Mouse (Mus musculus) CH12.LX (cell line): ENCODE results near the gene Chrnb1. TPM values are rescaled to one million over a fixed set of nuclear protein-coding genes. Genes with fewer than 3 reads are reported as not detected.

Source experiments
- DNase-seq: peaks from one replicate; pipeline ENCODE4 v3.0.0-alpha.2; 2013; ENCODE audit errors: extremely low read depth
- H3K27ac ChIP-seq: 2 replicates; pipeline ENCODE4 v1.5.1; 2012; ENCODE audit warnings: low read depth, mild to moderate bottlenecking, control low read depth, moderate library complexity; ENCODE audit not compliant: insufficient read depth
- H3K27me3 ChIP-seq: replicated peaks from 2 replicates; pipeline ENCODE3; 2012; ENCODE audit warnings: inconsistent platforms
- H3K36me3 ChIP-seq, 2 experiments: replicated peaks in 1 of 2; 2 replicates each; pipeline versions ENCODE3 to v1.6.1; 2012; ENCODE audit warnings: inconsistent platforms in 1 of 2, low read length in 1 of 2, mild to moderate bottlenecking in 1 of 2, mixed read lengths in 1 of 2, moderate library complexity in 1 of 2; ENCODE audit not compliant: control insufficient read depth in 1 of 2, insufficient read depth in 1 of 2
- H3K4me1 ChIP-seq, 2 experiments: 2 replicates each; pipeline ENCODE4 v1.6.1; 2012; ENCODE audit warnings: inconsistent platforms in 1 of 2, moderate library complexity in 1 of 2; ENCODE audit not compliant: insufficient read depth in 2 of 2, control insufficient read depth in 1 of 2
- H3K4me2 ChIP-seq: 2 replicates; pipeline ENCODE4 v1.6.1; 2012; ENCODE audit warnings: low read depth, mild to moderate bottlenecking, control low read depth; ENCODE audit not compliant: poor library complexity, insufficient read depth, severe bottlenecking
- H3K4me3 ChIP-seq, 3 experiments: fragments of 150-350 bp in 1 of 3; sonication (generic) in 1 of 3; replicated peaks in 1 of 3; 2 replicates each; pipeline versions ENCODE3 to v1.5.1; 2011 to 2012; ENCODE audit warnings: low read depth in 2 of 3, low read length in 2 of 3, mild to moderate bottlenecking in 2 of 3, moderate library complexity in 2 of 3, control low read depth in 1 of 3, improper control_type of control experiment in 1 of 3, inconsistent platforms in 1 of 3, mixed read lengths in 1 of 3; ENCODE audit not compliant: poor library complexity in 1 of 3
- H3K79me2 ChIP-seq: replicated peaks from 2 replicates; pipeline ENCODE4 v1.6.1; 2012; ENCODE audit warnings: mild to moderate bottlenecking, moderate library complexity; ENCODE audit not compliant: control insufficient read depth, poor library complexity, insufficient read depth, severe bottlenecking; ENCODE audit errors: extremely low read depth
- H3K9ac ChIP-seq: 2 replicates; pipeline ENCODE4 v1.6.1; 2012; ENCODE audit warnings: low read depth, mild to moderate bottlenecking, control low read depth, moderate library complexity; ENCODE audit not compliant: insufficient read depth
- H3K9me3 ChIP-seq: replicated peaks from 2 replicates; pipeline ENCODE3; 2012; ENCODE audit warnings: low read length, inconsistent platforms, mixed read lengths
- BHLHE40 ChIP-seq: IDR thresholded peaks from 2 replicates; pipeline ENCODE4 v1.6.1; 2011; ENCODE audit warnings: mild to moderate bottlenecking, low read depth, low read length, improper control_type of control experiment
- CHD2 ChIP-seq: IDR thresholded peaks from 2 replicates; pipeline ENCODE4 v1.6.1; 2011; ENCODE audit warnings: low read length, improper control_type of control experiment
- CTCF ChIP-seq, 2 experiments: IDR thresholded peaks in 1 of 2; conservative IDR thresholded peaks in 1 of 2; 2 replicates each; pipeline ENCODE4 v1.5.1; 2011 to 2012; ENCODE audit warnings: low read depth in 2 of 2, low read length in 2 of 2, improper control_type of control experiment in 1 of 2, inconsistent platforms in 1 of 2, mild to moderate bottlenecking in 1 of 2, moderate library complexity in 1 of 2
- E2F4 ChIP-seq: IDR thresholded peaks from 2 replicates; pipeline ENCODE4 v1.6.1; 2011; ENCODE audit warnings: low read depth, low read length, improper control_type of control experiment; ENCODE audit not compliant: insufficient replicate concordance
- ELF1 ChIP-seq: IDR thresholded peaks from 2 replicates; pipeline ENCODE4 v1.6.1; 2014; ENCODE audit warnings: low read depth, mild to moderate bottlenecking, inconsistent platforms, low read length, improper control_type of control experiment
- ETS1 ChIP-seq: conservative IDR thresholded peaks from 2 replicates; pipeline ENCODE4 v1.6.1; 2012; ENCODE audit warnings: low read depth, mild to moderate bottlenecking, inconsistent platforms, low read length, improper control_type of control experiment, moderate library complexity
- GABPA ChIP-seq: IDR thresholded peaks from 2 replicates; pipeline ENCODE4 v1.6.1; 2012; ENCODE audit warnings: low read depth, low read length, improper control_type of control experiment, inconsistent platforms; ENCODE audit not compliant: insufficient replicate concordance
- JUN ChIP-seq: IDR thresholded peaks from 2 replicates; pipeline ENCODE4 v1.6.1; 2011; ENCODE audit warnings: low read depth, mild to moderate bottlenecking, low read length, improper control_type of control experiment, moderate library complexity; ENCODE audit not compliant: insufficient read depth
- KAT2A ChIP-seq: IDR thresholded peaks from 2 replicates; pipeline ENCODE4 v1.6.1; 2012; ENCODE audit warnings: low read length, improper control_type of control experiment, inconsistent platforms; ENCODE audit not compliant: insufficient replicate concordance
- MAZ ChIP-seq: IDR thresholded peaks from 2 replicates; pipeline ENCODE4 v1.6.1; 2012; ENCODE audit warnings: low read depth, mild to moderate bottlenecking, inconsistent platforms, low read length, improper control_type of control experiment, moderate library complexity
- MEF2A ChIP-seq: IDR thresholded peaks from 2 replicates; pipeline ENCODE4 v1.6.1; 2014; ENCODE audit warnings: low read depth, mild to moderate bottlenecking, inconsistent platforms, low read length, improper control_type of control experiment, borderline replicate concordance
- NELFE ChIP-seq: IDR thresholded peaks from 2 replicates; pipeline ENCODE4 v1.6.1; 2011; ENCODE audit warnings: low read depth, low read length, improper control_type of control experiment
- PAX5 ChIP-seq: IDR thresholded peaks from 2 replicates; pipeline ENCODE4 v1.6.1; 2012; ENCODE audit warnings: low read length, inconsistent platforms, mixed read lengths
- POLR2A ChIP-seq: IDR thresholded peaks from 2 replicates; pipeline ENCODE4 v1.6.1; 2011; ENCODE audit warnings: low read depth, mild to moderate bottlenecking, improper control_type of control experiment, low read length
- POLR2AphosphoS2 ChIP-seq: IDR thresholded peaks from 2 replicates; pipeline ENCODE4 v1.6.1; 2011; ENCODE audit warnings: low read depth, low read length, improper control_type of control experiment
- RAD21 ChIP-seq: IDR thresholded peaks from 2 replicates; pipeline ENCODE4 v1.6.1; 2011; ENCODE audit warnings: low read depth, mild to moderate bottlenecking, low read length, improper control_type of control experiment, moderate library complexity
- RCOR1 ChIP-seq: conservative IDR thresholded peaks from 2 replicates; pipeline ENCODE4 v1.6.1; 2012; ENCODE audit warnings: low read depth, mild to moderate bottlenecking, inconsistent platforms, low read length, improper control_type of control experiment
- SIN3A ChIP-seq: IDR thresholded peaks from 2 replicates; pipeline ENCODE4 v1.6.1; 2012; ENCODE audit warnings: low read length, improper control_type of control experiment, inconsistent platforms
- TBP ChIP-seq: conservative IDR thresholded peaks from 2 replicates; pipeline ENCODE4 v1.6.1; 2011; ENCODE audit warnings: low read depth, low read length, improper control_type of control experiment
- UBTF ChIP-seq: IDR thresholded peaks from 2 replicates; pipeline ENCODE4 v1.6.1; 2012; ENCODE audit warnings: low read depth, mild to moderate bottlenecking, inconsistent platforms, low read length, improper control_type of control experiment, moderate library complexity
- USF1 ChIP-seq: IDR thresholded peaks from 2 replicates; pipeline ENCODE4 v1.6.1; 2014; ENCODE audit warnings: low read depth, mild to moderate bottlenecking, inconsistent platforms, low read length, improper control_type of control experiment
- ZKSCAN1 ChIP-seq: IDR thresholded peaks from 2 replicates; pipeline ENCODE4 v1.6.1; 2012; ENCODE audit warnings: low read depth, inconsistent platforms, low read length, improper control_type of control experiment, borderline replicate concordance
- ZMIZ1 ChIP-seq: IDR thresholded peaks from 2 replicates; pipeline ENCODE4 v1.6.1; 2012; ENCODE audit warnings: low read depth, mild to moderate bottlenecking, inconsistent platforms, low read length, improper control_type of control experiment
- dilution Hi-C: fragments of 300-500 bp; cut with MboI; formaldehyde crosslinking; loops from 2 replicates; pipeline ENCODE4 v1.14.3; 2020; ENCODE audit warnings: low sequenced_read_pairs; ENCODE audit not compliant: extremely low pct_unique_long_range_greater_than_20kb, extremely low pct_ligation_motif_present
- in situ Hi-C: fragments of 300-500 bp; cut with MboI; formaldehyde crosslinking; loops from 3 replicates; pipeline ENCODE4 v1.14.3; 2019; ENCODE audit warnings: low sequenced_read_pairs, low pct_ligation_motif_present, low pct_unique_long_range_greater_than_20kb, mixed read lengths
- polyA plus RNA-seq: library from polyadenylated mRNA; unstranded; fragments of >175 nt; gene quantifications from 2 replicates; pipeline ENCODE4 v1.2.1, GENCODE M21; 2012; ENCODE audit warnings: low read depth; ENCODE audit not compliant: insufficient read length
- total RNA-seq, 2 experiments: library from RNA; depleted of rRNA; stranded (reverse); fragments of 300-350 nt in 1 of 2; fragments of >200 nt in 1 of 2; gene quantifications; 2 replicates each; pipeline ENCODE4 v1.2.3; 2012 to 2014

The Chrnb1 gene
- total and polyA plus RNA-seq, 3 experiments, result 1.9 to 5.9 (median 2.2) TPM

DNA sequence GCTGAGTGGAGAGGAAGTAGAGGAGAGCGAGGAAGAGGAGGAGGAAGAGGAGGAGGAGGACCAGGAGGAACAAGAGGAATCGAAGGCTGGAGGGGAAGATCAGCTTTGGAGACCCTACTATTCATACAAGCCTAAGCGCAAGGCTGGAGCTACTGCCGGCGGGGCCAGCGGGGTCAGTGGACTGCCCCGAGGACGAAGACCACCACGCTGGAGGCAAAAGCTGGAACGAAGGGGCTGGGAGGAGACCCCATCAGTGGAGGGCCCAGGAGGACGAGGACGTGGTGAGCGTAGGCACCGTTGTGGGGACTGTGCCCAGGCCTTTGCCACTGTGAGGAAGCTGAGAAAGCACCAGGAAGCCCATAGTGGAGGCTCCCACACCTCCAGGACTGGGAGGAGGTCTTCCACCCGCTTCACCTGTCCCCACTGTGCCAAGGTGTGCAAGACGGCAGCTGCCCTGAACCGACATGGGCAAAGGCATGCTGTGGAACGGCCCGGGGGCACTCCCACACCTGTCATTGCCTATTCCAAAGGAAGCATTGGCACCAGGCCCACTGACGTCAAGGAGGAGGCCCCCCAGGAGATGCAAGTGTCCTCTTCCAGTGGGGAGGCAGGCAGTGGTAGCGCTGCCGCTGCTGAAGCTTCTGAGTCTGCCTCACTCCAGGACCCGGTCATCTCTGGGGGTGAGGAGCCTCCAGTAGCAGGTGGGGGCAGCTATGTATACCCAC lies 17.3 kb downstream of the Chrnb1 start:
- Histone ChIP-seq H3K4me3 (no peak overlapping the region), H3K27me3 (no peaks in the 10 kb centered on the region), H3K4me2 (no peak overlapping the region), H3K27ac (no peak overlapping the region), H3K36me3 (peaks cover 8 to 40% of the 10 kb centered on the region in 2 experiments), H3K9me3 (no peaks in the 10 kb centered on the region), H3K79me2 (no peaks in the 10 kb centered on the region), H3K4me1 (peaks cover 40 to 71% of the 10 kb centered on the region in 2 experiments), H3K9ac (no peak overlapping the region)
- dilution Hi-C loops (no loop called here), in situ Hi-C loops (no loop called here)
- TF ChIP-seq ETS1, result no peak
- TF ChIP-seq ZMIZ1, result no peak
- no peak for TF ChIP-seq CHD2
- no peak for TF ChIP-seq NELFE
- TF ChIP-seq JUN, result no peak
- DNase-seq, result no peak

DNA sequence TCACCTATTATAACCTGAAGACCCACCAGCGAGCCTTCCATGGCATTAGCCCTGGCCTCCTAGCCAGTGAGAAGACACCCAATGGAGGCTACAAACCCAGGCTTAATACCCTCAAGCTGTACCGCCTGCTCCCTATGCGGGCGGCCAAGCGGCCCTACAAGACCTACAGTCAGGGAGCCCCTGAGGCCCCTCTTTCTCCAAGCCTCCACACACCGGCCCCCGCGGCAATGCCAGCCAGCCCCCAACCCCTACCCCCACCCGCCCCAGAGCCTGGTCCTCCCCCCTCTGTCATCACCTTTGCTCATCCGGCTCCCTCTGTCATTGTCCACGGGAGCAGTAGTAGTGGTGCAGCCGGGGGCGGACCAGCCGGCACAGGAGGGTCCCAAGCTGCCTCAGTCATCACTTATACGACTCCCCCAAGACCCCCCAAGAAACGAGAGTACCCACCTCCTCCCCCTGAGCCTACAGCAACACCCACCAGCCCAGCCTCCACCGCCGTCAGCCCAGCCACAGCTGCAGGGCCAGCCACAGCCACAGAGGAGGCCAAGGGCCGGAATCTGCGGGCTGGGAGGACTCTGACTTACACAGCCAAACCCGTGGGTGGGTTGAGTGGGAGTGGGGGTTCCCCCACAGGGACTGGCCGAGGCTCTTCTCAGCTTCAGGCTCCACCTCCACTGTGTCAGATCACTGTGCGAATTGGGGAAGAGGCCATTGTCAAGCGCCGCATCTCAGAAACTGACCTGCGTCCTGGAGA lies 18.1 kb downstream of the Chrnb1 start:
- H3K9me3 ChIP-seq, result no peaks in the 10 kb centered on the region
- no peaks in the 10 kb centered on the region for H3K79me2 ChIP-seq
- no peak overlapping the region for H3K4me3 ChIP-seq
- dilution Hi-C loops, result no loop called here
- H3K36me3 ChIP-seq, result peaks cover 8 to 38% of the 10 kb centered on the region in 2 experiments
- in situ Hi-C loops, result no loop called here
- no peaks in the 10 kb centered on the region for H3K27me3 ChIP-seq
- DNase-seq, result no peak
- H3K9ac ChIP-seq, result no peak overlapping the region
- H3K27ac ChIP-seq, result no peak overlapping the region
- no peak overlapping the region for H3K4me2 ChIP-seq
- TF ChIP-seq BHLHE40 (no peak), UBTF (no peak), ZKSCAN1 (no peak)
- H3K4me1 ChIP-seq, result peaks cover 40 to 71% of the 10 kb centered on the region in 2 experiments

DNA sequence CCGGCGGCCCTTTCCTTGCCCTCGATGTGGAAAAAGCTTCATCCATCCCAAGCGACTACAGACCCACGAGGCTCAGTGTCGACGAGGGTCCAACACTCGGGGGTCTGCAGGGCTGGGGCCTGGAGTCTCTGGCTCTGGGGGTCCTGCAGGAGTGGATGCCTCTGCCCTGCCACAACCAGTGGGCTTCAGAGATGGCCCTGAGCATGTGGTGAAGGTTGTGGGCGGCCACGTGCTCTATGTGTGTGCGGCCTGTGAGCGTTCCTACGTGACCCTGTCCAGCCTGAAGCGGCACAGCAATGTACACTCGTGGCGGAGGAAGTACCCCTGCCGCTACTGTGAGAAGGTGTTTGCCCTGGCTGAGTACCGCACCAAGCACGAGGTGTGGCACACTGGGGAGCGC lies 19.3 kb downstream of the Chrnb1 start:
- TF ChIP-seq ETS1, result no peak
- TF ChIP-seq TBP, result no peak
- no peak for TF ChIP-seq GABPA
- TF ChIP-seq PAX5, result no peak
- TF ChIP-seq ELF1, result no peak
- no peak for TF ChIP-seq RAD21
- no peak for TF ChIP-seq MAZ
- no peak for TF ChIP-seq CHD2
- no peak for TF ChIP-seq E2F4
- no peak for TF ChIP-seq POLR2A
- no peak for TF ChIP-seq USF1
- no peak for TF ChIP-seq RCOR1
- no peak for TF ChIP-seq KAT2A
- TF ChIP-seq MEF2A, result no peak
- no peak for TF ChIP-seq CTCF (conservative IDR thresholded peaks at IDR 0.05 in 1 of 2, IDR thresholded peaks at IDR 0.05 in 1 of 2; ENCODE audit: low read depth in 2 of 2, low read length in 2 of 2)
- TF ChIP-seq SIN3A, result no peak
- no peak for TF ChIP-seq UBTF
- TF ChIP-seq POLR2AphosphoS2, result no peak
- TF ChIP-seq, all 38 proteins: peak for 0
- DNase-seq, result no peak
- dilution Hi-C loops, result no loop called here
- Histone ChIP-seq H3K4me2 (no peak overlapping the region), H3K27ac (no peak overlapping the region), H3K4me3 (peak overlapping the region in 1 of 3 experiments; percentile 8), H3K79me2 (no peaks in the 10 kb centered on the region), H3K4me1 (peaks cover 40 to 65% of the 10 kb centered on the region in 2 experiments), H3K9me3 (no peaks in the 10 kb centered on the region), H3K9ac (no peak overlapping the region), H3K36me3 (peaks cover 8 to 35% of the 10 kb centered on the region in 2 experiments), H3K27me3 (no peaks in the 10 kb centered on the region)
- in situ Hi-C loops, result no loop called here
